Mouse (Mus musculus) c-Kit-negative CD71-positive TER-119-positive erythroid progenitor cells, embryonic 14.5 days (primary cell): Measurements from ENCODE around the gene Gucy2d.

Source experiments
- DNase-seq: peaks from one replicate; pipeline ENCODE4 v3.0.0-alpha.2; 2013; ENCODE audit warnings: low read depth, low spot score

Gene Gucy2d

GRCm38 (mm10) chr7:98447585-98448308, 7.5 kb downstream of the Gucy2d start:
- no peak for DNase-seq

GRCm38 (mm10) chr7:98448309-98448630, 8.1 kb downstream of the Gucy2d start:
- DNase-seq = no peak

- no peak for DNase-seq
Observed at GRCm38 (mm10) chr7:98449696-98450095, 9.5 kb downstream of the Gucy2d start.

- DNase-seq = no peak
Observed at GRCm38 (mm10) chr7:98454397-98455120, 14.3 kb downstream of the Gucy2d start.

- no peak for DNase-seq
Observed at GRCm38 (mm10) chr7:98460319-98460718, 20.1 kb downstream of the Gucy2d start.

- no peak for DNase-seq
Observed at GRCm38 (mm10) chr7:98469089-98469488, 28.9 kb downstream of the Gucy2d start.

GRCm38 (mm10) chr7:98472529-98472928, 32.3 kb downstream of the Gucy2d start:
- DNase-seq = no peak

- DNase-seq = no peak
Observed at GRCm38 (mm10) chr7:98474558-98474957, 34.3 kb downstream of the Gucy2d start.

GRCm38 (mm10) chr7:98477153-98477552, 36.9 kb downstream of the Gucy2d start:
- DNase-seq = no peak

- no peak for DNase-seq
Observed at GRCm38 (mm10) chr7:98480481-98480880, 40.3 kb downstream of the Gucy2d start.

GRCm38 (mm10) chr7:98481066-98481734, 41.0 kb downstream of the Gucy2d start:
- DNase-seq = no peak

- no peak for DNase-seq
Observed at GRCm38 (mm10) chr7:98481861-98482260, 41.6 kb downstream of the Gucy2d start.

- DNase-seq = no peak
Observed at GRCm38 (mm10) chr7:98482551-98483267, 42.5 kb downstream of the Gucy2d start.

GRCm38 (mm10) chr7:98483268-98483607, 43.0 kb downstream of the Gucy2d start:
- DNase-seq = no peak

GRCm38 (mm10) chr7:98484878-98485277, 44.7 kb downstream of the Gucy2d start:
- DNase-seq = no peak

- no peak for DNase-seq
Observed at GRCm38 (mm10) chr7:98485508-98485907, 45.3 kb downstream of the Gucy2d start.

GRCm38 (mm10) chr7:98486471-98486917, 46.3 kb downstream of the Gucy2d start:
- no peak for DNase-seq

- DNase-seq = no peak
Observed at GRCm38 (mm10) chr7:98487202-98487980, 47.2 kb downstream of the Gucy2d start.

GRCm38 (mm10) chr7:98488398-98489130, 48.3 kb downstream of the Gucy2d start:
- DNase-seq = no peak

GRCm38 (mm10) chr7:98489131-98489530, 48.9 kb downstream of the Gucy2d start, which contains the start of gene Lrrc32:
Gene Lrrc32, plus strand, starts transcription at chr7:98489283.
- DNase-seq = no peak
